Comparison of ENCODE assay signal across 13 mouse cellular contexts in the genomic region with DNA sequence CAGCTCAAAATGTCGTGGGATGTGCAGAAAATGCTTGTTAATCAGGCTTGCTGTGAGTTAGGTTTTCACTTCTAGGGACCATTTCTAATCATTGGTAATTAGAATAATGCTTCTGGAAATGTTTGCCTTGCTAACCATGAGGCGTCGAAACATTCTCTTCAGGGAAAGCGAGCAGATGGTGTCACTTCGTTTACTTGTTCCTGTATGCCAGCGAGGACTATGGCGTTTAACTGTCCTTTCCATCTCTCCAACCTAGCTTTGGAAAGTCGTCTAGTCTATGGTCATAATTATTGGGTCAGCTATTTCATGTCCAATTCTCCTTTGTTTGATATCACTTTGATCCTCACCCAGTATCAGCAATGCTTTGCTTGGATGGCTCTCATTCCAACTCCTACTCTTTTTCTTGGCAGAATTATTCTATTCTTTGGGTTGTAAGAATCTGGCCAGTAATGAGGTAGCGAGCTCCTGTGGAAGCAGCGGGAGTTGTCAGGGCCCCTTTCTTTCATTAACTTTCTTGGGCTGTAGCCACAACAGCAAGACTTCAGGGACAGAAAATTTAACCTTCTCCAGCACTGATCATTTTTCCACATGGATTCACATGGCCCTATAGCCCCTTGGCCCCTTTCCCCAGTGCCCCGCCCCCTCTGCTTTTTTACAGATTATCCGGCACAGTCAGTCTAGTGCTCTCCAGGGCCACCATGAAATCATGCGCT.
A peak's percentile ranks its signal among the peaks of the same experiment; 100 is the strongest.
DNase-seq lines count a peak whose midpoint lies in the region; ATAC-seq and TF ChIP-seq lines count a peak whose summit lies in the region.
"Had no signal": no experiment of that assay in that cellular context is flagged by ENCODE, and none has a peak within 500 bp of the region (broad histone marks: within the 10 kb centered on the region; RNA-seq: fewer than 3 reads in every experiment).

No protein-coding gene starts in this region.

- DNase-seq in cerebellum, postnatal 25 days, result peak; percentile 29 to 39
- DNase-seq in cerebellum, adult 11 months, result no peak
- DNase-seq in brain, embryonic 14.5 days (ENCODE audit: low read depth), result peak; percentile 93
- peak; percentile 40 for DNase-seq in limb, embryonic 14.5 days (ENCODE audit: low spot score)
- DNase-seq in B cell, adult 2 months, result no peak
- no peak for DNase-seq in heart, adult 11 months
- DNase-seq in adrenal gland, adult 8-10 months, result no peak
- DNase-seq: lung, postnatal 10 days; thymus, postnatal 25 days had no signal

- H3K9ac ChIP-seq in forebrain, embryonic 12.5 days, result no peak overlapping the region
- no peak overlapping the region for H3K9ac ChIP-seq in limb, embryonic 14.5 days (ENCODE audit: low read depth, low read length, severe bottlenecking)

- 0 out of 2 replicates have a peak, but pooled peaks cover 3% of the 10 kb centered on the region for H3K4me1 ChIP-seq in forebrain, embryonic 12.5 days
- no peaks in the 10 kb centered on the region for H3K4me1 ChIP-seq in limb, embryonic 14.5 days (ENCODE audit: control insufficient read depth, insufficient read depth, low read length)

- TF ChIP-seq POLR2A in brain, embryonic 14.5 days (IDR thresholded peaks at IDR 0.05; ENCODE audit: borderline replicate concordance, extremely low read depth, insufficient read depth, insufficient read length, poor library complexity, severe bottlenecking), result no peak
- no peak for TF ChIP-seq POLR2A in limb, embryonic 14.5 days (IDR thresholded peaks at IDR 0.05; ENCODE audit: borderline replicate concordance, extremely low read depth, insufficient read depth, insufficient read length)

- ATAC-seq in forebrain, embryonic 12.5 days (ENCODE audit: low FRiP score), result peak; percentile 85
- ATAC-seq in limb, embryonic 14.5 days (ENCODE audit: low FRiP score, low read depth), result peak; percentile 77
- ATAC-seq: intestine, embryonic 16.5 days had no signal

- WGBS in forebrain, embryonic 12.5 days, result 35% methylated on average over 13 of the region's 13 CpGs
- 70% methylated on average over 13 of the region's 13 CpGs for WGBS in limb, embryonic 14.5 days

- no peaks in the 10 kb centered on the region for H3K27me3 ChIP-seq in forebrain, embryonic 12.5 days
- H3K27me3 ChIP-seq in limb, embryonic 14.5 days (ENCODE audit: control insufficient read depth, insufficient read depth, low read length), result no peaks in the 10 kb centered on the region

- no peaks in the 10 kb centered on the region for H3K9me3 ChIP-seq in forebrain, embryonic 12.5 days
- no peaks in the 10 kb centered on the region for H3K9me3 ChIP-seq in limb, embryonic 14.5 days (ENCODE audit: control insufficient read depth, low read length)

- 0 out of 2 replicates have a peak overlapping the region, but pooled peaks have one; percentile 2 for H3K27ac ChIP-seq in forebrain, embryonic 12.5 days
- H3K27ac ChIP-seq in limb, embryonic 14.5 days (replicated peaks; ENCODE audit: low read depth, low read length), result no peak overlapping the region
- H3K27ac ChIP-seq: layer of hippocampus, adult 2 months had no signal

- 0 out of 2 replicates have a peak overlapping the region, but pooled peaks have one; percentile 8 for H3K4me2 ChIP-seq in forebrain, embryonic 12.5 days
- H3K4me2 ChIP-seq in limb, embryonic 14.5 days (replicated peaks; ENCODE audit: low read depth, low read length, severe bottlenecking), result no peak overlapping the region

- no peak overlapping the region for H3K4me3 ChIP-seq in forebrain, embryonic 12.5 days (replicated peaks)
- no peak overlapping the region for H3K4me3 ChIP-seq in limb, embryonic 14.5 days (replicated peaks; ENCODE audit: low read length)
- H3K4me3 ChIP-seq: layer of hippocampus, adult 2 months; myocyte had no signal

- no peak for TF ChIP-seq CTCF in brain, embryonic 14.5 days (IDR thresholded peaks at IDR 0.05; ENCODE audit: borderline replicate concordance, extremely low read depth, insufficient read depth, insufficient read length)

- H3K36me3 ChIP-seq in forebrain, embryonic 12.5 days (replicated peaks), result no peaks in the 10 kb centered on the region
- no peaks in the 10 kb centered on the region for H3K36me3 ChIP-seq in limb, embryonic 14.5 days (ENCODE audit: control insufficient read depth, insufficient read depth, low read length)

Comparison
In these comparisons a context has a peak if more than half of its experiments do, and no peak if none do; other contexts are left out.
1. DNase-seq: peak in cerebellum, postnatal 25 days (2 of 2), brain, embryonic 14.5 days (single experiment) and limb, embryonic 14.5 days (single experiment); none in cerebellum, adult 11 months (single experiment), B cell, adult 2 months (0 of 2), heart, adult 11 months (single experiment) and adrenal gland, adult 8-10 months (single experiment).